Mouse (Mus musculus) lung, embryonic 14.5 days (tissue): ENCODE measurements at regions not wholly inside any gene's neighbourhood (a gene's known extent, or its start where the extent isn't known, plus 50 kb on each side); places are given as distances from the start of the nearest gene placed in this dataset.

ENCODE experiments used
- ATAC-seq: fragments of 200-750 bp; cut with Nextera tagmentation; 2 replicates; pipeline ENCODE4 v1.8.0; 2017; ENCODE audit warnings: mild to moderate bottlenecking, moderate TSS enrichment, moderate library complexity; ENCODE audit not compliant: insufficient read depth
- DNase-seq: peaks from one replicate; pipeline ENCODE4 v3.0.0-alpha.2; 2015
- H3K27ac ChIP-seq: fragments of 300-500 bp; sonication (generic); 2 replicates; pipeline ENCODE4 v1.5.1; 2014; ENCODE audit warnings: low read depth, mild to moderate bottlenecking, moderate library complexity
- H3K27me3 ChIP-seq: fragments of 300-500 bp; sonication (generic); 2 replicates; pipeline ENCODE4 v1.6.1; 2014; ENCODE audit warnings: low read length, control low read depth; ENCODE audit not compliant: insufficient read depth
- H3K36me3 ChIP-seq: fragments of 300-500 bp; sonication (generic); 2 replicates; pipeline ENCODE4 v1.6.1; 2014; ENCODE audit warnings: control low read depth; ENCODE audit not compliant: insufficient read depth
- H3K4me1 ChIP-seq: fragments of 300-500 bp; sonication (generic); 2 replicates; pipeline ENCODE4 v1.6.1; 2014; ENCODE audit warnings: antibody characterized with exemption, control low read depth; ENCODE audit not compliant: insufficient read depth
- H3K4me2 ChIP-seq: fragments of 300-500 bp; sonication (generic); 2 replicates; pipeline ENCODE4 v1.6.1; 2014; ENCODE audit warnings: mild to moderate bottlenecking
- H3K4me3 ChIP-seq: fragments of 300-500 bp; sonication (generic); 2 replicates; pipeline ENCODE4 v1.5.1; 2014; ENCODE audit warnings: low read depth, low read length
- H3K9ac ChIP-seq: fragments of 300-500 bp; sonication (generic); 2 replicates; pipeline ENCODE4 v1.6.1; 2014
- H3K9me3 ChIP-seq: fragments of 300-500 bp; sonication (generic); 2 replicates; pipeline ENCODE4 v1.6.1; 2016; ENCODE audit warnings: low read depth, low read length, control low read depth
- CTCF ChIP-seq: IDR thresholded peaks from 2 replicates; pipeline ENCODE4 v1.5.1; 2016; ENCODE audit warnings: antibody characterized with exemption, low read depth
- WGBS: fragments of 180-500 bp; shearing (Covaris S2); extraction: QIAGEN DNeasy Blood & Tissue Kit; methylation state at CpG from one replicate; pipeline ENCODE4 v1.1.7; 2014; 5-methylcytosine and 5-hydroxymethylcytosine counted together

- Histone ChIP-seq H3K36me3 (no peaks in the 10 kb centered on the region), H3K4me2 (no peak overlapping the region), H3K4me3 (no peak overlapping the region), H3K9ac (no peak overlapping the region), H3K27ac (no peak overlapping the region), H3K9me3 (no peaks in the 10 kb centered on the region), H3K4me1 (no peaks in the 10 kb centered on the region), H3K27me3 (no peaks in the 10 kb centered on the region)
- ATAC-seq (no peak), DNase-seq (peak; percentile 38)
- 46% methylated on average over 4 of the region's 4 CpGs for WGBS
- TF ChIP-seq CTCF: no peak
Measured at GRCm38 (mm10) chr5:99111755-99112154, 74.6 kb upstream of the Prkg2 start.

DNA sequence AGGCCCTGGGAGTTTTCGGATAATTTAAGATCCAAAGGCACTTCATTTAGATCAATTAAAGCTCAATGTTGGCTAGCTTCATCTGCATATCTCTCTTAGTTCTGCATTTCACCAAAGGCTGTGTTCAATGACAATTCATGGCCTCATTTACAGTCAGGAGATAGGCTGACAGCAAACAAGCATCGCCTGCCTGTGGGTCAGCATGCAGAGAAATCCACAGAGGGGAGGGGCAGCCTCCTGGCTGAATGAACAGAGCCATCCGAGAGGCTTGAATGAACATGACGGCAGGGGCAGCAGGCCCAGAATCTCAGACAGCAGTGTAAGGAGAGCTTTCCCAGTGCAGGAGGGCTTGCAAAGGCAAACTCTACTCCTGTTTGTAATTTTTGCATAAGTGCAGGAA lies 74.1 kb upstream of the Prkg2 start:
- H3K9me3 ChIP-seq: no peaks in the 10 kb centered on the region
- no peaks in the 10 kb centered on the region for H3K27me3 ChIP-seq
- H3K4me1 ChIP-seq: no peaks in the 10 kb centered on the region
- H3K27ac ChIP-seq: peak overlapping the region; percentile 38; the same call in 1 of the 2 replicates
- ATAC-seq (peak; percentile 35; the same call in 1 of the 2 replicates), DNase-seq (peak; percentile 37)
- H3K4me3 ChIP-seq: no peak overlapping the region
- H3K36me3 ChIP-seq: no peaks in the 10 kb centered on the region
- no peak for TF ChIP-seq CTCF
- no peak overlapping the region for H3K4me2 ChIP-seq
- 43% methylated on average over 4 of the region's 4 CpGs for WGBS
- H3K9ac ChIP-seq: no peak overlapping the region

DNA sequence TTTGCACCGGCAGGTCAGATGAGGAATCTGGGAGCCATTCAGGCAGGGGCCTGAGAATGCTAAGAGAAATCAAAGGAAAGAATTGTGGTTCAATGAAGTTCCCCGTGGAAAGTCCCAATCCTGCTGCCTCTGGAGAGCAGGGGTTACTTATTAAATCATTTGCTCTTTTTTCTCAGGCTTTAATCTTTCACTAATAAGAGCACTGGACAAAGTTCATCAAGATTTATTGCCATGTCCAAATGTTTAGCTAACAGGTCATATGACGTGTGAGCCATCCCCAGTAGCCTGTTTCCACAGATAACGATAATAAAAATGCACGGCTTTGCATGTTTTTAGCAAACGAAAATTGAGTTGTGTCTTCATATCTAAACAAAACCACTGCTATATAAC lies 62.6 kb upstream of the Prkg2 start:
- Histone ChIP-seq H3K4me1 (no peaks in the 10 kb centered on the region), H3K9me3 (no peaks in the 10 kb centered on the region), H3K36me3 (no peaks in the 10 kb centered on the region), H3K4me3 (no peak overlapping the region), H3K27me3 (no peaks in the 10 kb centered on the region), H3K27ac (no peak overlapping the region), H3K4me2 (no peak overlapping the region), H3K9ac (no peak overlapping the region)
- DNase-seq (peak; percentile 10), ATAC-seq (no peak)
- WGBS: 51% methylated on average over 6 of the region's 6 CpGs
- TF ChIP-seq CTCF: no peak

- no peaks in the 10 kb centered on the region for H3K36me3 ChIP-seq
- no peaks in the 10 kb centered on the region for H3K4me1 ChIP-seq
- DNase-seq: no peak
- H3K4me2 ChIP-seq: no peak overlapping the region
- no peaks in the 10 kb centered on the region for H3K27me3 ChIP-seq
- H3K9ac ChIP-seq: no peak overlapping the region
- WGBS: 87% methylated on average over 7 of the region's 7 CpGs
- no peak overlapping the region for H3K27ac ChIP-seq
- H3K4me3 ChIP-seq: no peak overlapping the region
- ATAC-seq: no peak
- no peaks in the 10 kb centered on the region for H3K9me3 ChIP-seq
- no peak for TF ChIP-seq CTCF
Measured at GRCm38 (mm10) chr5:99099014-99099726, 62.0 kb upstream of the Prkg2 start.
